Mouse (Mus musculus) adrenal gland, adult 10 weeks (tissue): ENCODE measurements around the gene Gm10447. TPM values are rescaled to one million over a fixed set of nuclear protein-coding genes. Genes with fewer than 3 reads are reported as not detected.

Source experiments
- polyA plus RNA-seq: library from polyadenylated mRNA; stranded (reverse); fragments of 350-450 nt; fragmentation: Illumina TruSeq; extraction: RNeasy Lipid Tissue Mini Kit (QIAGEN cat#74804); gene quantifications from one replicate; pipeline ENCODE4 v1.2.3, GENCODE M21; 2014; ENCODE audit warnings: low read depth, low replicate concordance

Gm10447 gene
- not detected for polyA plus RNA-seq

GRCm38 (mm10) chr11:53456474-53457371 lies at the start of gene Gm10447, which contains the start of gene Shroom1:
Gene Gm10447, minus strand, starts transcription at chr11:53457110.
Gene Shroom1, plus strand, starts transcription at chr11:53457205.

GRCm38 (mm10) chr11:53479783-53480301 lies 22.9 kb upstream of the Gm10447 start, which contains the start of the genes Gm9945 and Sowaha:
Gene Gm9945, plus strand, starts transcription at chr11:53480166.
Gene Sowaha, minus strand, starts transcription at chr11:53480274.

DNA sequence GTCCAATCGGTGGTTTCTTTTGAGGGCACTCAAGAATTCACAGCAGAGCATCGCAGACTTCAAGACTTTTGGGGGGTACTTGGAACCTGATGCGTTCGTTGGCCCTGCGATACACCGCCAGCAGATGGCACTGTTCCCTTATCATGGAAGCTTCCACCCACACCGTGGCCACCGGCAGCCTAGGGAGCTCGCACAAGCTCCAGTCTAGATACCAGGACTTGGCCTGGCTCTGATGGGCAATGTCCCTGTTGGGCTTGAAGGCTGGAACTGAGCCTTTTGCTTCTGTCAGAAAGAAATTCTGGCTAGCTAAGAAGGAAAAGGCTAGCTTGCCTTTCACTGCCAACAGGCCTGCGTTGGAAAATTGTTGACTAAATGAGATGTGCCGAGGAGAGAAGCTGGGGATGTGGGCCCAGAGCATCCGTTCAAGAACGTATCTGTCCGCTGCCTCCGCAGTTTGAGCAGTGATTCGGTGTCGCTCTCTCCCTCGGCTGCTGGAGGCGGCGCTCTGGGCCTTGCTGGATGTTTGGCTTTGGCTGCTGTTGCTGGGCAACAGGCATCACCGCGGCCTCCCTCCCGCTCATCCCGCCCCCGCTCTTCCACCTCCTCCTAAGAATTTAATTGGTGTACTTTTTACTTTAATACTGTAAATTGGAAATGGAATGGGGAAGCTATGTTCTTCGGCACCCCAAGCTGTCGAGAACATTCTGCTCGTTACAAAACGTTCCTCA lies 13.2 kb upstream of the Gm10447 start, which contains the start of gene Gm9837:
TSS of gene Gm9837 (minus strand) at position 512 of the 728 bp plus-strand sequence.

GRCm38 (mm10) chr11:53430670-53431346 lies 26.1 kb downstream of the Gm10447 start, which contains the start of the genes Uqcrq and Gdf9:
Gene Uqcrq, minus strand, starts transcription at chr11:53430831.
Gene Gdf9, plus strand, starts transcription at chr11:53431023.

DNA sequence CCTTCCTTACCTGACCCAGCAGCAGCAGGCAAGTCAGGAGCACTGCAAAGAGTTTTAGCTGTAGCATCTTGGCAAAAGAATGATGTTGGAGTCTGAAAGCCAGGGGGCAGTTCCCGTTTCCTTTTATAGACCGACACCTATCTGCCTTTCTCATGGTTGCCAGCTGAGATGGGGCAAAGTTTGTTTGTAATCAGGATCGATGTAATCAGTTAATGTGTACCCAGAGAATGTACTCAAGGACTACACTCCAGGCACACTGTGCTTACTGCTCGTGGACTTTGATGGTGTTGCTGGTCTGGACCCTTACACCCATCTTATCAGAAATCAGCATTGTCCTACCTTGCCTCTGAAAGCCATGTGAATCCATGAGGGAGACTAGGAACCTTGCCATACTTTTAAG lies 33.9 kb downstream of the Gm10447 start, which contains the start of gene Leap2:
TSS of gene Leap2 (minus strand) at position 135 of the 400 bp plus-strand sequence.

Other genes starting within 250 kb of the Gm10447 start
- gene Hspa4, start 156.7 kb downstream of the Gm10447 start, polyA plus RNA-seq: 777 TPM
- 42.9 TPM for gene Zcchc10, start 132.4 kb downstream of the Gm10447 start, polyA plus RNA-seq
- 337 TPM for gene Aff4, start 106.3 kb downstream of the Gm10447 start, polyA plus RNA-seq
- gene Leap2, start 33.9 kb downstream of the Gm10447 start, polyA plus RNA-seq: not detected
- gene Uqcrq, start 26.3 kb downstream of the Gm10447 start, polyA plus RNA-seq: 55.0 TPM
- gene Gdf9, start 26.1 kb downstream of the Gm10447 start, polyA plus RNA-seq: not detected
- gene Shroom1, start 95 bp upstream of the Gm10447 start, polyA plus RNA-seq: 0.29 TPM
- not detected for gene Gm9837, start 13.4 kb upstream of the Gm10447 start, polyA plus RNA-seq
- not detected for gene Gm9945, start 23.1 kb upstream of the Gm10447 start, polyA plus RNA-seq
- gene Sowaha, start 23.2 kb upstream of the Gm10447 start, polyA plus RNA-seq: 0.64 TPM
- gene Sept8, start 62.1 kb upstream of the Gm10447 start, polyA plus RNA-seq: 32.0 TPM
- gene Kif3a, start 110.3 kb upstream of the Gm10447 start, polyA plus RNA-seq: 41.5 TPM
- not detected for gene Il4, start 161.6 kb upstream of the Gm10447 start, polyA plus RNA-seq
- not detected for gene Il13, start 177.6 kb upstream of the Gm10447 start, polyA plus RNA-seq